In the genomic region with DNA sequence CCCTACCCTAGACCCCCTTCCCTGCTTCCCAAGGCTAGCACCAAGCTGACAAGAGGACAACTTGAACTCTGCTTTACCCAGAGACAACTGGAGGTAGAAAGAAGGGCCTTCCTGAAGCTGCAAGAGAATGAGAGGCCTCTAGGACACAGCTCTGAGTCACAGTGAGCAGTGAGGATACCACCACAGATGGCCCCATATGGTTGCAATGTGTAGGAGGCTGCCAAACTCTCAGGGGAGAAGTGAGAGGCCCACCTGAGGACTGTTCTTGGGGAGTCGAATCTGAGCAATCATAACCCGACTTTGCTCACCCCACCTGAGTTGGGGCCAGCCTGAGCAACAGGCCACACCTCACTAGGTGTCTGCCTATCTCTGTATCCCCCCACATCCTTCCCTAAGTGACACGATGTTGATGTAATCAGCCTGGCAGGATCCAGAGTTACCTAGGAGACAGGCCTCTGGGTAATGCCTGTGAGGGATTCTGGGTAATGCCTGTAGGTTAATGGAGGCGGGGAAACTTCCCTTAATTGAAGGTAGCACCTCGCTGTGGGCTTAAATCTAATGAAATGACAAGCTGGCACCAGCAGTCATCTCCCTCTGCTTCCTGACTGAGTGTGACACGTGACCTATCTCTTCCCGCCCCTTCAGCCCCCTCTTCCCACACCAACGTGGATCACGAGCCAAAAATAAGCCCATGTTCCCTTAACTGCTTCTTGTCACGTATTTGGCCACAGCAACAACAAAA, we compare ENCODE assay signal across 18 mouse cellular contexts.
A peak's percentile ranks its signal among the peaks of the same experiment; 100 is the strongest.
DNase-seq lines count a peak whose midpoint lies in the region; ATAC-seq and TF ChIP-seq lines count a peak whose summit lies in the region.
"Had no signal": no experiment of that assay in that cellular context is flagged by ENCODE, and none has a peak within 500 bp of the region (broad histone marks: within the 10 kb centered on the region; RNA-seq: fewer than 3 reads in every experiment).

No protein-coding gene starts in this region.

- peak; percentile 71 for DNase-seq in heart, embryonic 10.5 days (ENCODE audit: low spot score)
- no peak for DNase-seq in heart, adult 18-20 months
- DNase-seq in lung, postnatal 0 days (ENCODE audit: low spot score) = no peak
- DNase-seq in lung, postnatal 14 days = no peak
- no peak for DNase-seq in CH12.LX (ENCODE audit: extremely low read depth)
- DNase-seq in induced T-regulatory cell, adult 2 months (ENCODE audit: low read depth) = peak; percentile 43
- DNase-seq in cerebellum, adult 8-10 months = no peak
- no peak for DNase-seq in gastrocnemius, postnatal 36 days
- DNase-seq: adrenal gland, postnatal 14 days; cerebellum, postnatal 36 days; kidney, adult 2 months; kidney, postnatal 36 days; layer of hippocampus, postnatal 36 days; right cerebral cortex, postnatal 4 days; thymus, adult 2 months had no signal

- H3K9me3 ChIP-seq in heart, embryonic 10.5 days = no peaks in the 10 kb centered on the region
- no peaks in the 10 kb centered on the region for H3K9me3 ChIP-seq in lung, postnatal 0 days (ENCODE audit: low read length)
- no peaks in the 10 kb centered on the region for H3K9me3 ChIP-seq in CH12.LX (replicated peaks; ENCODE audit: low read length)
- H3K9me3 ChIP-seq: liver, embryonic 12.5 days; neural tube, embryonic 12.5 days had no signal

- no peak overlapping the region for H3K4me2 ChIP-seq in lung, postnatal 0 days (replicated peaks; ENCODE audit: low read depth, low read length)
- no peak overlapping the region for H3K4me2 ChIP-seq in CH12.LX (ENCODE audit: insufficient read depth, low read depth, poor library complexity, severe bottlenecking)
- H3K4me2 ChIP-seq: liver, embryonic 12.5 days; neural tube, embryonic 12.5 days had no signal

- no peak overlapping the region for H3K4me3 ChIP-seq in heart, embryonic 10.5 days
- H3K4me3 ChIP-seq in lung, postnatal 0 days (ENCODE audit: low read depth, low read length) = no peak overlapping the region
- H3K4me3 ChIP-seq in CH12.LX (replicated peaks in 1 of 3; ENCODE audit: low read depth in 2 of 3, low read length in 2 of 3, poor library complexity in 1 of 3) = no peak overlapping the region
- H3K4me3 ChIP-seq: liver, embryonic 12.5 days; neural tube, embryonic 12.5 days had no signal

- dilution Hi-C loops in CH12.LX (cut with MboI; ENCODE audit: extremely low pct_ligation_motif_present, extremely low pct_unique_long_range_greater_than_20kb, low sequenced_read_pairs) = no loop called here

- 0 out of 2 replicates have a peak, but pooled peaks have one; percentile 23 for ATAC-seq in lung, postnatal 0 days
- ATAC-seq: hindbrain, embryonic 16.5 days; liver, embryonic 12.5 days had no signal

- TF ChIP-seq RAD21 in CH12.LX (IDR thresholded peaks at IDR 0.05; ENCODE audit: low read depth, low read length) = no peak

- H3K27ac ChIP-seq in heart, embryonic 10.5 days = no peak overlapping the region
- H3K27ac ChIP-seq in lung, postnatal 0 days (ENCODE audit: low read length) = no peak overlapping the region
- H3K27ac ChIP-seq in CH12.LX (ENCODE audit: insufficient read depth, low read depth) = no peak overlapping the region
- H3K27ac ChIP-seq: liver, embryonic 12.5 days; neural tube, embryonic 12.5 days had no signal

- H3K27me3 ChIP-seq in heart, embryonic 10.5 days (ENCODE audit: insufficient read depth, poor library complexity, severe bottlenecking) = no peaks in the 10 kb centered on the region
- no peaks in the 10 kb centered on the region for H3K27me3 ChIP-seq in lung, postnatal 0 days (replicated peaks; ENCODE audit: insufficient read depth, low read length)
- H3K27me3 ChIP-seq in CH12.LX (replicated peaks) = no peaks in the 10 kb centered on the region
- H3K27me3 ChIP-seq: liver, embryonic 12.5 days; neural tube, embryonic 12.5 days had no signal

- H3K9ac ChIP-seq in lung, postnatal 0 days (replicated peaks; ENCODE audit: low read depth) = no peak overlapping the region
- no peak overlapping the region for H3K9ac ChIP-seq in CH12.LX (ENCODE audit: insufficient read depth, low read depth)
- H3K9ac ChIP-seq: liver, embryonic 12.5 days; neural tube, embryonic 12.5 days had no signal

- no peaks in the 10 kb centered on the region for H3K36me3 ChIP-seq in heart, embryonic 10.5 days
- no peaks in the 10 kb centered on the region for H3K36me3 ChIP-seq in lung, postnatal 0 days (ENCODE audit: insufficient read depth, low read length)
- H3K36me3 ChIP-seq in CH12.LX (replicated peaks in 1 of 2; ENCODE audit: control insufficient read depth in 1 of 2, insufficient read depth in 1 of 2, low read length in 1 of 2) = no peaks in the 10 kb centered on the region
- H3K36me3 ChIP-seq: liver, embryonic 12.5 days; neural tube, embryonic 12.5 days had no signal

- in situ Hi-C loops in CH12.LX (cut with MboI; ENCODE audit: low pct_ligation_motif_present, low pct_unique_long_range_greater_than_20kb, low sequenced_read_pairs) = loop anchor here (5.0 kb wide), 1 partner anchor 34 kb away; no protein-coding TSS in a partner anchor

- intact Hi-C loops in gastrocnemius, postnatal 36 days (cut with DNase I) = no loop called here

- no peak for TF ChIP-seq EP300 in lung, postnatal 0 days (IDR thresholded peaks at IDR 0.05)
- TF ChIP-seq EP300 in CH12.LX (IDR thresholded peaks at IDR 0.05; ENCODE audit: low read length) = 0 out of 2 replicates have a peak, but pooled peaks have one; percentile 25

- peaks cover 45% of the 10 kb centered on the region for H3K4me1 ChIP-seq in heart, embryonic 10.5 days
- peaks cover 7% of the 10 kb centered on the region; the same call in 1 of the 2 replicates for H3K4me1 ChIP-seq in lung, postnatal 0 days (ENCODE audit: insufficient read depth, low read depth, low read length)
- H3K4me1 ChIP-seq in CH12.LX (ENCODE audit: control insufficient read depth in 1 of 2, insufficient read depth in 2 of 2) = peaks cover 40 to 89% of the 10 kb centered on the region in 2 experiments

- no peak for TF ChIP-seq CTCF in lung, postnatal 0 days (IDR thresholded peaks at IDR 0.05)
- no peak for TF ChIP-seq CTCF in CH12.LX (conservative IDR thresholded peaks at IDR 0.05 in 1 of 2, IDR thresholded peaks at IDR 0.05 in 1 of 2; ENCODE audit: low read depth in 2 of 2, low read length in 2 of 2)

- WGBS in heart, embryonic 10.5 days = 61% methylated on average over 10 of the region's 10 CpGs
- WGBS in lung, postnatal 0 days = 59% methylated on average over 10 of the region's 10 CpGs

- no peak for TF ChIP-seq POLR2A in CH12.LX (IDR thresholded peaks at IDR 0.05; ENCODE audit: low read depth, low read length)

- H3K79me2 ChIP-seq in CH12.LX (replicated peaks; ENCODE audit: control insufficient read depth, extremely low read depth, insufficient read depth, poor library complexity, severe bottlenecking) = no peaks in the 10 kb centered on the region

TF ChIP-seq in CH12.LX, 34 proteins besides CTCF, POLR2A, EP300 and RAD21:
- TF ChIP-seq ZNF384 (IDR thresholded peaks at IDR 0.05; ENCODE audit: low read depth, low read length) = no peak
- TF ChIP-seq MAX (IDR thresholded peaks at IDR 0.05; ENCODE audit: low read length) = 0 out of 2 replicates have a peak, but pooled peaks have one; percentile 16

Comparison
In these comparisons a context has a peak if more than half of its experiments do, and no peak if none do; other contexts are left out.
1. DNase-seq: peak in heart, embryonic 10.5 days (single experiment) and induced T-regulatory cell, adult 2 months (single experiment); none in heart, adult 18-20 months (0 of 2), lung, postnatal 0 days (single experiment), lung, postnatal 14 days (single experiment), CH12.LX (single experiment), cerebellum, adult 8-10 months (single experiment) and gastrocnemius, postnatal 36 days (0 of 2).